Mouse (Mus musculus) megakaryocyte progenitor cell, adult 5-6 weeks (primary cell): ENCODE measurements at regions not wholly inside any gene's neighbourhood (a gene's known extent, or its start where the extent isn't known, plus 50 kb on each side); places are given as distances from the start of the nearest gene placed in this dataset.

ENCODE experiments used
- ATAC-seq: replicated peaks from 2 replicates; pipeline ENCODE4 v1.8.0; 2016; ENCODE audit warnings: mild to moderate bottlenecking, moderate TSS enrichment, inconsistent platforms; ENCODE audit not compliant: poor library complexity

GRCm38 (mm10) chr11:45782435-45782834 is 69.4 kb upstream of the Clint1 start:
- peak; percentile 44; the same call in 1 of the 2 replicates for ATAC-seq

GRCm38 (mm10) chr11:45785806-45786205 is 66.0 kb upstream of the Clint1 start:
- ATAC-seq: no peak

DNA sequence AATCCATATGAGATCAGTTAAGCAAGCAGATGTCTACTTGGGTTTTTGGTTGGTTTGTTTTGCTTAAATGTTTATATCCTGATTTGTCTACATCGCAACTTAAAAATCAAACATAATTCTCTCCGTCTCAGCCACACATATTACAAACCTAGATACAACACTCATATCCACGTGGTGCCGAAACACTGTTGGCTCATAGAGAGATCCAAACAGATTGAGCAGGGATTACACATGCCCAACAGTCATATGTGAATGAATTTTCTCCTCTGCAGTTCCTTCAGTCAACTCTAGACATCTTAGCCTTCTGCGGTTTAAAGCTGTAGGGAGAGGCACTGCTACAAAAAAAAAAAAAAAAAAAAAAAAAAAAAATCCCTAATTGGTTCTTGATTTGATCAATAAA is 64.4 kb upstream of the Clint1 start:
- no peak for ATAC-seq

DNA sequence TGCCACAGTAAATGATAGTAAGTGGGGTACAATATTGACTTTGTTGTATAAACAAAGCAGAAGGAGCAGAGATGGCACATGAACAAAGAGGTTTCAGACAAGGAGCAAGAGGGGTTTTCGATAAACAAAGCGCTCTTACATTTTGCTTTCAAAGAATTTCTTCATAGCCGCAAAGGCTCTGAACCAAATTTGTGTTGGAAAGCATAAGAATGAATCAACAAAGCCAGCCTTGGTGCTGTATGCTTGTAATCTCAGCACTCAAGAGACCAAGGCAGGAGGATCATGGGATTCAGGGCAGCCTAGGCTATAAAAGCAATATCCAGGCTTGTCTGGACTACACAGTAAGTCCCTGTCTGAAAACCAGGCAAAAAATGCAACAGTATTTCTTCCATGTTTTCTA is 62.0 kb upstream of the Clint1 start:
- no peak for ATAC-seq

DNA sequence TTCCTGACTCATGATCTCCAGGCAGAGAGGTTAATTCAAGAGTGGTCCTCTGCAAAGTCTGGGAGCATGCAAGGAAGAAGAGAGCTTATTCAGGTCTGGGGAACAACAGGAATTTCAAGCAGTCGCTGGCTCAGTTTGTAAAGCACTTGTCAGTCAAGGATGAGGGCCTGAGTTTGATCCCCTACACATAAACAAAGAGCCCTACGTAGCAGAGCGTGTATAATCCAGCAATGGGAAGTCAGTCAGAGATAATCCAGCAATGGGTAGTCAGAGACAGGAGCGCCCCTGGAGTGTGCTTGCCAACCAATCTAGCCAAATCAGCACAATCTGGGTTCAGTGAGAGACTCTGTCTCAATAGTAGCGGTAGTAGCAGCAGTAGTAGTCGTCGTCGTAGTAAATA is 61.3 kb upstream of the Clint1 start:
- no peak for ATAC-seq

- no peak for ATAC-seq
These were observed 60.2 kb upstream of the Clint1 start for GRCm38 (mm10) chr11:45791696-45792095.

DNA sequence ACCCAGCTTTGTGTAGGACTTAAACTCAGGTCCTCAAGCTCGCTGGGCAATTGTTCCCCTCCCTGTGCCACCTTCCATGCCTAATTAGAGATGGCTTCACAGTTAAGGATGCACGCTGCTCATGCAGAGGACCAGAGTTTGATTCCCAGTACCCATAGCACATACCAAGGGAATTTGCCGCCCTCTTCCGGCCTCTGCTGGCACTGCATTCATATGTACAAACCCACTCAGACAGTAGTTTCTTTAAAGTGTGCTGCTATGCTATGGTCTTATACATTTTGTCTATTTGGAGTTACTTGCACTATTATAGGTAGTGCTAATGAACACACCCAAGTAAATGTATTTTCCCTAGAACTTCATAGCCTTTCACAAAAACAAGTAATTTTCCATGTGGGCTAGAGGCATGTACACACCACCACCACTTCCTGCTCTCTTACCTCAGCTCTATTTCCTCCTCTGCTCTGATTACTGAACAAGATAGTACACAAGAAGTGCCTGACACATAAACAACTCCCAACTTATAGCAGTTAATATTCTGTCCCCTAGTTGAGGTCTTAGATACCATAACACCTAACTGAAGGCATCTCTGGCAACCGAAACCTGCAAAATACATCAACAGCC is 57.4 kb upstream of the Clint1 start:
- peak; percentile 42 for ATAC-seq

DNA sequence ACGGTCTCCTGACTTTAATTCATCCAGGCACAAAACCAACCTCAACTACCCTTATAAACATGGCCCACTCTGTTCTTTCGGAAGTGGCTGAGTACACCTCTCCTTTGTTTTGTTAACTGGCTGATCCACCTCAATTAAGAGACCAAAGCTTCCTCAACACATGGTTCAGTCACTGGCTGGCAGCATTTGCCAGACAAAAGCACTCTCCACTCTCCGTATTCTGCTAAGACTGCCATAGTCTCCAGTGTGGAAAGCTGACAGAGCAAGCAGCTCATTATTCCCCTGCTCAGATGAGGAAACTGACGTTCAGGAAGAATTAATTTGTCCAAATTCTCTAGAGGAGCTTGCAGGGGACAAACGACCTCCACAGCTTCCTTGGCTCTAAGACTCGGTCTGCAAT is 56.5 kb upstream of the Clint1 start:
- ATAC-seq: no peak

DNA sequence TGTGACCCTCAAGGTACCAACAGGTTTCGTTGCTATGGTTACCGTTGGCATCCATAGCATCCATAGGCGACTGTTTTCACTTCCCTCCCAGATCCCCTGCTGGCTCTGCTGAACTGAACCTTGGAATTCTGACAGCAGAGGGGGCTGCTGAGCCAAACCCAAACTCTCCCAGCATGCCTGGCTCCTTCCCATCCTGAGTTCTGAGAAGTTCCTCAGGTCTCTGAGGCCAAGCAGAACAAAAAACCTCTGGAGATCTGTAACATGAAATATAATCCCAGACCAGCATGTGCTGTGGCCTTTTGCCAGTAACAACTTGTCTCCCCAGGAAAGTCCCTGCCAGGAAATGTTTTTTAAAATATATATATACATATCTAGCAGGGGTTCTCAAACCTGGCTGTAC is 56.1 kb upstream of the Clint1 start:
- ATAC-seq: peak; percentile 97

- no peak for ATAC-seq
These were observed 52.0 kb upstream of the Clint1 start for GRCm38 (mm10) chr11:45799732-45800386.
